Mouse (Mus musculus) activated CD4-positive, CD25-positive, alpha-beta regulatory T cell, adult 9 weeks (primary cell): ENCODE data around the gene Phactr4. TPM values are rescaled to one million over a fixed set of nuclear protein-coding genes. Genes with fewer than 3 reads are reported as not detected.

Experiments used
- polyA plus RNA-seq: library from polyadenylated mRNA; unstranded; fragments of 100-300 nt; shearing (Covaris generic); gene quantifications from one replicate; pipeline ENCODE4 v1.2.1, GENCODE M21; 2017

Phactr4 gene
- 4.1 TPM for polyA plus RNA-seq

GRCm38 (mm10) chr4:132421923-132422782 is at the start of gene Phactr4:
Gene Phactr4 (minus strand): TSS chr4:132422489.

DNA sequence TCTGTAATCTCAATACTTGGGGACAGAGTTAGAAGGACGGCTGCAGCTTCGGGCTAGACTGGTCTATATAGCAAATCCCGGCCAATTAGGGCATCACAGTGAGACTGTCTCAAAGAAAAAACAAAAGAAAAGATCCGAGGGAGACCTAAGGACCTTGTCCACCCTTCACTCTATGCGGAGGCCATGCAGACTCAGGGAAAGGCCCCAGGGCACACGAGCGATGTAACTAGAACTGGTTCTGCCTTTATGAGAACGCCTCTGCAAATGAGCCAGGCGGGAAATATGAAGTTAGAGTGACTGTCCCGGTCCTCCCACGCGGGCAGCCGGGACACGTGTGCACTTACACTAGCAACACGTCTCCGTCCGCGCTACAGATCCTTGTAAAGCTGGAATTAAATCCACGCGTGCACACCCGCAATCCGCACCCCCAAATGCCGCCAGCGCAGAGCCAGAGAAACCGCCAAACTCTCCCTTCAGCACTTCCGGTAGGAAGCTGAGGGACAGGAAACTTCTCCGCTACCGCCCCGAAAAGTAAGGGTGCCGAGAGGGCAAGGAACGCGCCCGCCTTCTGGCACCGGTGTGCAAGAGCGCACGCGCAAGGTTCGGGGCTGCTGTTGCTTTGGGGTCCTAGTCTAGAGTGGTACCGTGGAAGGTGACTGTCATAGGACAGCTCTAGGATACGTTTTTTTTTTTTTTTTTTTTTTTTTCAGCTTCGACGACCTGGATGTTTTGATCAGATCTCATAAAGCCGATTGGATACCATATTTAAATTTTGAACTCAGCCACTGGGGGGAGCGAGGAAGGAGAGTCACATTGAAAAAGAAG is 41.4 kb upstream of the Phactr4 start, which contains the start of gene Med18:
Med18 (minus strand) TSS at position 492 of the 825 bp plus-strand sequence.

GRCm38 (mm10) chr4:132353481-132353885 is 68.8 kb downstream of the Phactr4 start, which contains the start of gene Rcc1:
Gene Rcc1 (minus strand): TSS chr4:132353605.

DNA sequence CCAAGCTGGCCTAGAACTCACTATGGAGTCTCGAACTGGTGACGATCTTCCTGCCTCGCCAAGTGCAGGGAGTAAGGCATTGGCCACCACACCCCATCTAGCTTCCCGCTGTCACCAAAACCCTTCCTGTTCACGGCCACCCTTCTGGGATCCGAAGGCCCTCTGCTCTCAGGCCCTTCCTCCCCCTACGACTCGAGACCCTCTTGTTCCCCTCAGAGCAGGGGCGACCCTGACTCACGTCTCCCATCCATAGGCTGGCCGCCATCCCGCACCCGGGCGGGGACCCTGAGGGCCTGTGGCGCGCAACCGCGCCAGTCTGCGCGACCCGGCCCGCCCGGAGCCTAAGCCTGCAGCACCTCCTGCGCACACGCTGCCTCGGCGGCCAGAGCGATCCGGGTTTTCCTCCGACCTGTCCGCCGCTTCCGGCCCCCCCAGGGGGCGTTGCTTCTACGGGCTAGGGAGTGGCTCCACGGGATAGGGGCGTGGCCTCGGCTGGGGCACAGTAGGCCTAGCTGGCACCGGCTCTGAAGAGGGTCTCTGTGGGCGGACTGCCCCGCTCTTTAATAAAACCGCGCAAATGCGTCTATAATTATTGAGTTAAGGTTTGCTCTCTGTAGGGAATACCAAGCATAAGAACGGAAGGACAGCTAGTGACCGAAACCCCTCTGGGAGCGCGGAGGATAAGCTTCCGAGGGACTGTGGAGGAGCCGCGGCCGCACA is 93.0 kb downstream of the Phactr4 start, which contains the start of gene Trnau1ap:
Trnau1ap (minus strand) TSS at position 424 of the 720 bp plus-strand sequence.

Other genes with a start within 250 kb of the Phactr4 start
- 110 TPM for gene Ythdf2, start 210.2 kb downstream of the Phactr4 start, polyA plus RNA-seq
- gene Gmeb1, start 160.9 kb downstream of the Phactr4 start, polyA plus RNA-seq = 5.6 TPM
- gene Taf12, start 148.1 kb downstream of the Phactr4 start, polyA plus RNA-seq = 95.9 TPM
- 0.62 TPM for gene Rab42, start 119.1 kb downstream of the Phactr4 start, polyA plus RNA-seq
- 48.4 TPM for gene Trnau1ap, start 93.0 kb downstream of the Phactr4 start, polyA plus RNA-seq
- gene Rcc1, start 68.9 kb downstream of the Phactr4 start, polyA plus RNA-seq = 33.2 TPM
- gene Med18, start 41.4 kb upstream of the Phactr4 start, polyA plus RNA-seq = 26.8 TPM
- gene Sesn2, start 88.0 kb upstream of the Phactr4 start, polyA plus RNA-seq = 14.5 TPM
- 251 TPM for gene Atpif1, start 111.2 kb upstream of the Phactr4 start, polyA plus RNA-seq
- gene Dnajc8, start 113.1 kb upstream of the Phactr4 start, polyA plus RNA-seq = 241 TPM
- gene Ptafr, start 141.6 kb upstream of the Phactr4 start, polyA plus RNA-seq = 0.57 TPM
- gene Eya3, start 216.5 kb upstream of the Phactr4 start, polyA plus RNA-seq = 48.6 TPM